Mouse (Mus musculus) liver, adult 2 months (tissue): ENCODE results near the gene Aip. TPM values are rescaled to one million over a fixed set of nuclear protein-coding genes. Genes with fewer than 3 reads are reported as not detected.
A peak's percentile ranks its signal among the peaks of the same experiment; 100 is the strongest.

Experiments used
- DNase-seq: peaks from one replicate; pipeline ENCODE4 v3.0.0-alpha.2; 2011; ENCODE audit warnings: low read depth, low spot score; ENCODE audit errors: extremely low read depth
- H3K27ac ChIP-seq: fragments of 200-500 bp; replicated peaks from 2 replicates; pipeline ENCODE4 v1.5.1; 2012; ENCODE audit warnings: low read depth, mild to moderate bottlenecking, control low read depth, inconsistent platforms, low read length; ENCODE audit not compliant: insufficient read depth
- H3K27me3 ChIP-seq: fragments of 200-500 bp; 2 replicates; pipeline ENCODE4 v1.6.1; 2012; ENCODE audit warnings: mild to moderate bottlenecking, moderate library complexity, low read length, inconsistent platforms; ENCODE audit not compliant: control insufficient read depth, insufficient read depth
- H3K36me3 ChIP-seq: fragments of 200-500 bp; 2 replicates; pipeline ENCODE4 v1.6.1; 2012; ENCODE audit warnings: low read length, inconsistent platforms; ENCODE audit not compliant: control insufficient read depth, insufficient read depth
- H3K4me1 ChIP-seq: fragments of 200-500 bp; 2 replicates; pipeline ENCODE4 v1.6.1; 2011; ENCODE audit warnings: low read length; ENCODE audit not compliant: control insufficient read depth, insufficient read depth
- H3K4me3 ChIP-seq: fragments of 200-500 bp; 2 replicates; pipeline ENCODE4 v1.5.1; 2011; ENCODE audit warnings: low read depth, mild to moderate bottlenecking, control low read depth, low read length, moderate library complexity; ENCODE audit not compliant: insufficient read depth
- H3K79me2 ChIP-seq: fragments of 200-500 bp; 2 replicates; pipeline ENCODE4 v1.6.1; 2012; ENCODE audit warnings: inconsistent platforms, mild to moderate bottlenecking, low read length, moderate library complexity; ENCODE audit not compliant: control insufficient read depth, insufficient read depth
- H3K9ac ChIP-seq: fragments of 200-500 bp; 2 replicates; pipeline ENCODE4 v1.6.1; 2012; ENCODE audit warnings: low read depth, mild to moderate bottlenecking, control low read depth, inconsistent platforms, low read length
- CTCF ChIP-seq: fragments of 200-500 bp; IDR thresholded peaks from 2 replicates; pipeline ENCODE4 v1.5.1; 2011; ENCODE audit warnings: low read depth, low read length, control low read depth
- POLR2A ChIP-seq: fragments of 200-500 bp; IDR thresholded peaks from 2 replicates; pipeline ENCODE4 v1.6.1; 2011; ENCODE audit warnings: low read length, control low read depth; ENCODE audit not compliant: insufficient read depth; ENCODE audit errors: extremely low read depth
- WGBS: fragments of 180-500 bp; shearing (Covaris S2); methylation state at CpG from one replicate; pipeline ENCODE4 v1.1.7; 2018; 5-methylcytosine and 5-hydroxymethylcytosine counted together
- polyA plus RNA-seq: library from polyadenylated mRNA; depleted of rRNA; stranded (reverse); fragments of >200 nt; gene quantifications from 2 replicates; pipeline ENCODE4 v1.2.3, GENCODE M21; 2012
- total RNA-seq: library from RNA; depleted of rRNA; stranded (reverse); fragments of >200 nt; gene quantifications from 2 replicates; pipeline ENCODE4 v1.2.3, GENCODE M21; 2014

The Aip gene
- total and polyA plus RNA-seq, 2 experiments, result 16.5 to 30.0 TPM

DNA sequence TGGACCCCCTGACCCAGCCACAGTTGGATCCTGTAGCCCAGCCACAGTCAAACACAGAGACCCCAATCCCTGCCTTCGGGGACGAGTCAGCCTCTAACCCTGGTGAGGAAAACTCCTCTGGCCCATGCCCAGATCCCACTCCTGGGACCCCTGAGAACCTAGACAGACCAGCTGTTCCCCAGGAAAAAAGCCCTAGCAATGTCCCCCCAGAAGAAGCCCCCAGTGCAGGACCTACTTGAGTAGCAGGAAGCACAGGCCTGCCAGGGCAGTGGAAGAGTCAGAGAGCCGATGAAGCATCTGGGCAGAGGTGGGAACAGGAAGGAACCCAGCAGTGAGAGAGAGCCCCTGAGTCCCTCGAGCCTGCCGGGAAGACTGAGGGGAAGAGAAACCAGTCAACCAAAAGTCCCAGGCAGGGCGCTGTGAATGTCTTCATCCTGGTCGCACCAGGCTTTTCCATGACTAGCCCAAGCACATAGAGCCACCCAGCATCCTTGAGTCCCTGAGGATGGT, 18.2 kb upstream of the Aip start, which contains the start of gene Cabp4:
Cabp4 (minus strand) TSS at position 275 of the 510 bp plus-strand sequence.
- Histone ChIP-seq H3K36me3 (no peaks in the 10 kb centered on the region), H3K79me2 (peaks cover 3% of the 10 kb centered on the region; the same call in 1 of the 2 replicates), H3K27me3 (no peaks in the 10 kb centered on the region), H3K9ac (no peak within 1 kb of the TSS), H3K4me3 (no peak within 1 kb of the TSS), H3K4me1 (peaks cover 3% of the 10 kb centered on the region), H3K27ac (peak within 1 kb of the TSS; percentile 9; the same call in 1 of the 2 replicates)
- DNase-seq, result no peak
- 84% methylated on average over 7 of the region's 7 CpGs for WGBS
- TF ChIP-seq CTCF (no peak), POLR2A (no peak)

DNA sequence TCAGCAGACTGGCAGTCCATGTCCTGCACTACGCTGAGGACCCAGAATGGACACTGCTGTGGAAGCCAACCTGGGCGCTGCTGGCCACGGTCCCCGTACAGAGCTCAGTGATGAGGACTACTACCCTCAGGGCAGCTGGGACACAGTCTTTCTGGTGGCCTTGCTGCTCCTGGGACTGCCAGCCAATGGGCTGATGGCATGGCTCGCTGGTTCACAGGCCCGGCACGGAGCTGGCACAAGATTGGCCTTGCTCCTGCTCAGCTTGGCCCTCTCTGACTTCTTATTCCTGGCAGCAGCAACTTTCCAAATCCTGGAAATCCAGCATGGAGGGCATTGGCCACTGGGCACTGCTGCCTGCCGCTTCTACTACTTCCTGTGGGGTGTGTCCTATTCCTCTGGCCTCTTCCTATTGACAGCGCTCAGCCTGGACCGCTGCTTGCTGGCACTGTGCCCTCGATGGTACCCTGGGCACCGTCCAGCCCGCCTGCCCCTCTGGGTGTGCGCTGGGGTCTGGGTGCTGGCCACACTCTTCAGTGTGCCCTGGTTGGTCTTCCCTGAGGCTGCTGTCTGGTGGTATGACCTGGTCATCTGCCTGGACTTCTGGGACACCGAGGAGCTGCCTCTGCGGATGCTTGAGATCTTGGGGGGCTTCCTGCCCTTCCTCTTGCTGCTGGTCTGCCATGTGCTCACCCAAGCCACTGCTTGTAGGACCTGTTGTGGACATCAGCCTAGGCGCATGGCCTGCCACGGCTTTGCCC, 16.9 kb upstream of the Aip start:
- peaks cover 3% of the 10 kb centered on the region for H3K4me1 ChIP-seq
- no peaks in the 10 kb centered on the region for H3K27me3 ChIP-seq
- H3K27ac ChIP-seq, result no peak overlapping the region
- no peaks in the 10 kb centered on the region for H3K79me2 ChIP-seq
- TF ChIP-seq POLR2A (no peak), CTCF (no peak)
- no peaks in the 10 kb centered on the region for H3K36me3 ChIP-seq
- peak; percentile 40 for DNase-seq
- no peak overlapping the region for H3K9ac ChIP-seq
- 95% methylated on average over 18 of the region's 18 CpGs for WGBS
- no peak overlapping the region for H3K4me3 ChIP-seq

DNA sequence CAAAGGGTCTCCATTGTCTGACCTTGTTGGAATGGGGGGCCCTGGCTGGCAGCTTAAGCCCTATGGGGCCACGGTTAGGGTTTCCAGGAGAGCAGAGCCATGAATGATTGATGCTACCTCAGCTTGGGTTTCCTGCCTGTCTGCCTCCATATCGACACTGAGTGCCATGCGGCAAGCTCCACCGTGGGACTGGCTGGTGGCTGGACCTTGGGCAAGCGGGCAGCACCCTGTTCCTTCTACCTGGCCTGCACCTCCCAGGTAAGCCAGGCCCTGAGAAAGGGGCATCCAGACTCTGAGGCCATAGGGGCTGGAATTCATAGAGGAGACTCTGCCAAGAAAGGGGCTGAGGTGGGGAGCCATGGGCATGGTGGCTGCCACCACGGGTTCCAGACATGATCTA, 14.5 kb upstream of the Aip start:
- peaks cover under 1% of the 10 kb centered on the region; the same call in 1 of the 2 replicates for H3K4me1 ChIP-seq
- DNase-seq, result no peak
- no peak overlapping the region for H3K27ac ChIP-seq
- no peak overlapping the region for H3K4me3 ChIP-seq
- no peak for TF ChIP-seq CTCF
- TF ChIP-seq POLR2A, result no peak
- 91% methylated on average over 6 of the region's 6 CpGs for whole genome bisulfite sequencing
- no peak overlapping the region for H3K9ac ChIP-seq
- no peaks in the 10 kb centered on the region for H3K36me3 ChIP-seq
- H3K79me2 ChIP-seq, result no peaks in the 10 kb centered on the region
- H3K27me3 ChIP-seq, result no peaks in the 10 kb centered on the region

DNA sequence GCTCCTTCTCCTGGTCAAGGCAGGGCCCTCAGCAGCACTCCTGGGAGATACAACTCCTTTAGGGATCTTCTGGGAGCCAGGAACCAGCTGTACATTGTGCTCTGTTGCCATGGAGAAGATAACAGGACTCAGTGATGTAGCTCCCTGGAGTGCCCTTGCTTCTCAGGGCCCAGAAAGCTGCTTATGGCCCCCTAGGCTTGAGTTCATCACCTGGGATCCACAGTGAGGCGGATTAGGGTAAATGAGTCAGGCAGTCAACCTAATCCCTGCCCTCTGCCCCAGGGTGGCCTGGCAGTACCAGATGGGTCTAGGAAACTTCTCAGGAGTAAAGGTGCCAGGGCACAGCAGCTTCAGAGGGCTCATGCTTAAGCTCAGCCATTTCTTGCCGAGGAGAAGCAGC, 13.8 kb upstream of the Aip start, which contains the start of gene Gpr152:
Gpr152 (plus strand) TSS at position 342 of the 400 bp plus-strand sequence.
- Histone ChIP-seq H3K4me3 (no peak within 1 kb of the TSS), H3K79me2 (no peaks in the 10 kb centered on the region), H3K4me1 (peaks cover 5% of the 10 kb centered on the region; the same call in 1 of the 2 replicates), H3K9ac (no peak within 1 kb of the TSS), H3K36me3 (no peaks in the 10 kb centered on the region), H3K27ac (no peak within 1 kb of the TSS), H3K27me3 (no peaks in the 10 kb centered on the region)
- no peak for TF ChIP-seq CTCF
- TF ChIP-seq POLR2A, result no peak
- WGBS, result 91% methylated on average over 2 of the region's 2 CpGs
- no peak for DNase-seq

DNA sequence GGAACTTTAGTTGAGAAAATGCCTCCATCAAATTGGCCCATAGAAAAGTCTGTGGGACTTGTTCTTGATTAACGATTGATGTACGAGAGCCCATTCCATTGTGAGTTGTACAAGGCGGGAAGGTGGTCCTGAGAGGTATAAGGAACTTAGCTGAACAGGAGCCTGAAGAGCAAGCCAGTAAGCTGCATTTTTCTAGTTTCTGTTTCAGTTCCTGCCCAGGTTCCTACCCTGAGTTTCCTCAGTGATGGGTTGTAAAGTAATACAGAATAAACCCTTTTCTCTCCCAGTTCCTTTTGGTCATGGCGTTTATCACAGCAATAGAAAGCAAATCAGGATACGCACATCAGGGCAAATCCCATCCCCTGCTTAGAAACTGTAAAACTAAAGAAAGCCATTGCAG, 12.3 kb upstream of the Aip start:
- Histone ChIP-seq H3K4me1 (peaks cover 8% of the 10 kb centered on the region), H3K27me3 (no peaks in the 10 kb centered on the region), H3K9ac (no peak overlapping the region), H3K27ac (no peak overlapping the region), H3K4me3 (no peak overlapping the region), H3K79me2 (no peaks in the 10 kb centered on the region), H3K36me3 (no peaks in the 10 kb centered on the region)
- DNase-seq, result no peak
- 92% methylated on average over 5 of the region's 5 CpGs for WGBS
- TF ChIP-seq POLR2A, result no peak
- TF ChIP-seq CTCF, result no peak

DNA sequence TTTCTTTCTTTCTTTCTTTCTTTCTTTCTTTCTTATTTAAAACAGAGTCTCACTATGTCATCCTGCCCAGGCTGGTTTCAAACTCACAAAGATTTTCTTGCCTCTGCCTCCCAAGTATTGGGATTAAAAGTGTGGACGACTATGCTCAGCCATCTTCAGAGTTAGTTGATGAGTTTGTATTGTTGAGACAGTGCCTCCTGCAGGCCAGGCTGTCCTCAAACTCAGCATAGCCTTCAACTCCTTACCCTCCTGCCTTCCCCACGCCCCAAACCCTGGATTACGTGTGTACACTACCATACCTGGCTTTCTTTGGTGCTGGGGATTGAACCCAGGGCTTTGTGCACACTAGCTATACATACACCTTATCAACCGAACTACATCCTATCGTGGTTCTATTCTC, 10.8 kb upstream of the Aip start:
- Histone ChIP-seq H3K4me1 (peaks cover 9% of the 10 kb centered on the region), H3K4me3 (no peak overlapping the region), H3K27ac (no peak overlapping the region), H3K79me2 (no peaks in the 10 kb centered on the region), H3K9ac (no peak overlapping the region), H3K27me3 (no peaks in the 10 kb centered on the region), H3K36me3 (no peaks in the 10 kb centered on the region; the same call in 1 of the 2 replicates)
- TF ChIP-seq CTCF, result no peak
- no peak for TF ChIP-seq POLR2A
- no peak for DNase-seq
- 93% methylated on average over 5 of the region's 5 CpGs for WGBS
